ENCODE assay signal across 13 mouse cellular contexts in the genomic region with DNA sequence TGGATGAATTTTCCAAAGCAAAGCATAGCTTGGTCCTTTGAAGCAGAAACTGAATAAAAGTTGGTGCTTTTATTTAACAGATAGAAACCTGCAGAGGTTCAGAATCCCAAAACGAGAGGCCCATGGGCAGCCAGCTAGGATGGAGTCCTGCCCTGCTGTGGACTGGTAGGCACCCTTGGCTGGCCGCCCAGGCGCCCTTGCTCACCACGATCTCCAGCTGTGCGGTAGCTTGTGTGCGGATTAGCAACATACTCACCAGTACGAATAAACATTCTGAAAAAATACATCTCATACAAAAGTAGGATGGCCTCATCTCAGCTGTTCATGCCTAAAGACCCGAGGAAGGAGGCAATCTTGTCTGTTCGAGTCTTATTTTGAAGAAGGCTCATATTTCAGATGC. TPM values are rescaled to one million over a fixed set of nuclear protein-coding genes. Genes with fewer than 3 reads are reported as not detected.
DNase-seq lines count a peak whose midpoint lies in the region; ATAC-seq and TF ChIP-seq lines count a peak whose summit lies in the region.
"Had no signal": no experiment of that assay in that cellular context is flagged by ENCODE, and none has a peak within 500 bp of the region (broad histone marks: within the 10 kb centered on the region; RNA-seq: fewer than 3 reads in every experiment).

No protein-coding gene starts in this region.

- no peak for TF ChIP-seq POLR2A in CH12.LX (IDR thresholded peaks at IDR 0.05; ENCODE audit: low read depth, low read length)

- no peak overlapping the region for H3K27ac ChIP-seq in CH12.LX (ENCODE audit: insufficient read depth, low read depth)
- peak overlapping the region; percentile 84 for H3K27ac ChIP-seq in forebrain, embryonic 15.5 days (replicated peaks)
- peak overlapping the region; percentile 58 for H3K27ac ChIP-seq in limb, embryonic 13.5 days
- H3K27ac ChIP-seq: embryonic facial prominence, embryonic 15.5 days; gastrocnemius, adult 2 months had no signal

- H3K36me3 ChIP-seq in CH12.LX (replicated peaks in 1 of 2; ENCODE audit: control insufficient read depth in 1 of 2, insufficient read depth in 1 of 2, low read length in 1 of 2), result no peaks in the 10 kb centered on the region
- no peaks in the 10 kb centered on the region for H3K36me3 ChIP-seq in forebrain, embryonic 15.5 days
- no peaks in the 10 kb centered on the region for H3K36me3 ChIP-seq in limb, embryonic 13.5 days
- H3K36me3 ChIP-seq: embryonic facial prominence, embryonic 15.5 days had no signal

- no peaks in the 10 kb centered on the region for H3K79me2 ChIP-seq in CH12.LX (replicated peaks; ENCODE audit: control insufficient read depth, extremely low read depth, insufficient read depth, poor library complexity, severe bottlenecking)

- no peak for TF ChIP-seq RAD21 in CH12.LX (IDR thresholded peaks at IDR 0.05; ENCODE audit: low read depth, low read length)

- dilution Hi-C loops in CH12.LX (cut with MboI; ENCODE audit: extremely low pct_ligation_motif_present, extremely low pct_unique_long_range_greater_than_20kb, low sequenced_read_pairs), result no loop called here

- no peak for TF ChIP-seq EP300 in CH12.LX (IDR thresholded peaks at IDR 0.05; ENCODE audit: low read length)

- no peak overlapping the region for H3K4me3 ChIP-seq in CH12.LX (replicated peaks in 1 of 3; ENCODE audit: low read depth in 2 of 3, low read length in 2 of 3, poor library complexity in 1 of 3)
- H3K4me3 ChIP-seq in forebrain, embryonic 15.5 days, result no peak overlapping the region
- H3K4me3 ChIP-seq in limb, embryonic 13.5 days, result no peak overlapping the region
- H3K4me3 ChIP-seq: embryonic facial prominence, embryonic 15.5 days; gastrocnemius, adult 2 months had no signal

- H3K27me3 ChIP-seq in CH12.LX (replicated peaks), result no peaks in the 10 kb centered on the region
- no peaks in the 10 kb centered on the region for H3K27me3 ChIP-seq in forebrain, embryonic 15.5 days
- no peaks in the 10 kb centered on the region for H3K27me3 ChIP-seq in limb, embryonic 13.5 days
- H3K27me3 ChIP-seq: embryonic facial prominence, embryonic 15.5 days had no signal

- no peak for TF ChIP-seq CTCF in CH12.LX (conservative IDR thresholded peaks at IDR 0.05 in 1 of 2, IDR thresholded peaks at IDR 0.05 in 1 of 2; ENCODE audit: low read depth in 2 of 2, low read length in 2 of 2)

- no peak for ATAC-seq in forebrain, embryonic 15.5 days (replicated peaks)
- no peak for ATAC-seq in limb, embryonic 13.5 days (ENCODE audit: low FRiP score, low read depth)
- no peak for ATAC-seq in CD4-positive, CD25-positive, alpha-beta regulatory T cell, adult 4 months

- in situ Hi-C loops in CH12.LX (cut with MboI; ENCODE audit: low pct_ligation_motif_present, low pct_unique_long_range_greater_than_20kb, low sequenced_read_pairs), result loop anchor here (10.0 kb wide), 1 partner anchor 117 kb away; no protein-coding TSS in a partner anchor

- peaks cover 12 to 53% of the 10 kb centered on the region in 2 experiments for H3K4me1 ChIP-seq in CH12.LX (ENCODE audit: control insufficient read depth in 1 of 2, insufficient read depth in 2 of 2)
- H3K4me1 ChIP-seq in forebrain, embryonic 15.5 days, result peaks cover 44% of the 10 kb centered on the region
- peaks cover 65% of the 10 kb centered on the region for H3K4me1 ChIP-seq in limb, embryonic 13.5 days

- H3K9me3 ChIP-seq in CH12.LX (replicated peaks; ENCODE audit: low read length), result peaks cover under 1% of the 10 kb centered on the region
- H3K9me3 ChIP-seq in forebrain, embryonic 15.5 days, result no peaks in the 10 kb centered on the region
- no peaks in the 10 kb centered on the region for H3K9me3 ChIP-seq in limb, embryonic 13.5 days
- H3K9me3 ChIP-seq: embryonic facial prominence, embryonic 15.5 days had no signal

- peak overlapping the region; percentile 51 for H3K4me2 ChIP-seq in CH12.LX (ENCODE audit: insufficient read depth, low read depth, poor library complexity, severe bottlenecking)
- no peak overlapping the region for H3K4me2 ChIP-seq in forebrain, embryonic 15.5 days (replicated peaks)
- no peak overlapping the region for H3K4me2 ChIP-seq in limb, embryonic 13.5 days (replicated peaks)
- H3K4me2 ChIP-seq: embryonic facial prominence, embryonic 15.5 days had no signal

- WGBS in forebrain, embryonic 15.5 days, result 69% methylated on average over 9 of the region's 9 CpGs
- WGBS in limb, embryonic 13.5 days, result 51% methylated on average over 9 of the region's 9 CpGs

- H3K9ac ChIP-seq in CH12.LX (ENCODE audit: insufficient read depth, low read depth), result no peak overlapping the region
- H3K9ac ChIP-seq in forebrain, embryonic 15.5 days (replicated peaks), result no peak overlapping the region
- H3K9ac ChIP-seq in limb, embryonic 13.5 days, result no peak overlapping the region
- H3K9ac ChIP-seq: embryonic facial prominence, embryonic 15.5 days had no signal

- DNase-seq in heart, adult 11 months, result peak; percentile 55
- no peak for DNase-seq in heart, adult 9 months (ENCODE audit: low spot score in 2 of 2)
- no peak for DNase-seq in CH12.LX (ENCODE audit: extremely low read depth)
- no peak for DNase-seq in left cerebral cortex, adult 18-20 months (ENCODE audit: low spot score in 2 of 2)
- no peak for DNase-seq in ovary, postnatal 36 days (ENCODE audit: low spot score)
- DNase-seq: cerebellum, adult 9-11 months; gastrocnemius, adult 2 months; retina, postnatal 1 day; thymus, adult 2 months had no signal

TF ChIP-seq in CH12.LX, 34 proteins besides CTCF, POLR2A, EP300 and RAD21:
- TF ChIP-seq ZMIZ1 (IDR thresholded peaks at IDR 0.05; ENCODE audit: low read depth, low read length) (no peak), SIN3A (IDR thresholded peaks at IDR 0.05; ENCODE audit: low read length) (no peak), ZKSCAN1 (IDR thresholded peaks at IDR 0.05; ENCODE audit: borderline replicate concordance, low read depth, low read length) (no peak), PAX5 (IDR thresholded peaks at IDR 0.05; ENCODE audit: low read length) (no peak), ZNF384 (IDR thresholded peaks at IDR 0.05; ENCODE audit: low read depth, low read length) (no peak), GABPA (IDR thresholded peaks at IDR 0.05; ENCODE audit: insufficient replicate concordance, low read depth, low read length) (no peak), ELF1 (IDR thresholded peaks at IDR 0.05; ENCODE audit: low read depth, low read length) (no peak), E2F4 (IDR thresholded peaks at IDR 0.05; ENCODE audit: insufficient replicate concordance, low read depth, low read length) (no peak), CHD2 (IDR thresholded peaks at IDR 0.05; ENCODE audit: low read length) (no peak), USF1 (IDR thresholded peaks at IDR 0.05; ENCODE audit: low read depth, low read length) (no peak), TCF12 (IDR thresholded peaks at IDR 0.05; ENCODE audit: low read depth, low read length) (no peak), MAZ (IDR thresholded peaks at IDR 0.05; ENCODE audit: low read depth, low read length) (no peak), MYC (IDR thresholded peaks at IDR 0.05; ENCODE audit: low read depth, low read length) (no peak), MAFK (IDR thresholded peaks at IDR 0.05; ENCODE audit: insufficient replicate concordance, low read length) (no peak), TBP (conservative IDR thresholded peaks at IDR 0.05; ENCODE audit: low read depth, low read length) (no peak)
TF ChIP-seq in CH12.LX: peak in this region for 0.

RNA-seq across cellular contexts. Expression of gene Ttc30a1, which starts 6.0 kb away (rescaled TPM):
- total RNA-seq in CH12.LX (2012; rRNA removed) (not detected in 2 replicates), CH12.LX (2014; rRNA removed) (not detected in 2 replicates)
- not detected in 2 replicates for polyA plus RNA-seq in CH12.LX (2012; ENCODE audit: insufficient read length, low read depth)
- polyA plus RNA-seq in forebrain, embryonic 15.5 days (2015; fragmentation: Nextera tagmentation; extraction: Ambion mirVana), result 7.7 and 8.4 TPM in 2 replicates
- 8.4 and 9.3 TPM in 2 replicates for polyA plus RNA-seq in limb, embryonic 13.5 days (2015; fragmentation: Nextera tagmentation; extraction: Ambion mirVana)
- total RNA-seq in left cerebral cortex, adult 18-20 months (2021), result 1 to 10 TPM; 2.4 to 2.5 TPM
- polyA plus RNA-seq in CD4-positive, CD25-positive, alpha-beta regulatory T cell, adult 4 months (2017; shearing (Covaris generic)), result 1 to 10 TPM in 1 of 2 experiments, under 1 TPM in 1; 0.90 to 1.7 TPM

RNA-seq across cellular contexts. Expression of gene Ttc30a2, which starts 9.8 kb away (rescaled TPM):
- total RNA-seq in CH12.LX (2012; rRNA removed) (not detected in 2 replicates), CH12.LX (2014; rRNA removed) (not detected in 2 replicates)
- not detected in 2 replicates for polyA plus RNA-seq in CH12.LX (2012; ENCODE audit: insufficient read length, low read depth)
- polyA plus RNA-seq in forebrain, embryonic 15.5 days (2015; fragmentation: Nextera tagmentation; extraction: Ambion mirVana), result 0.47 and 0.79 TPM in 2 replicates
- polyA plus RNA-seq in limb, embryonic 13.5 days (2015; fragmentation: Nextera tagmentation; extraction: Ambion mirVana), result 0.37 and 0.42 TPM in 2 replicates
- under 1 TPM; 0.37 to 0.49 TPM for total RNA-seq in left cerebral cortex, adult 18-20 months (2021)
- polyA plus RNA-seq in CD4-positive, CD25-positive, alpha-beta regulatory T cell, adult 4 months (2017; shearing (Covaris generic)), result not detected

RNA-seq across cellular contexts. Expression of gene Ttc30b, which starts 49.4 kb away (rescaled TPM):
- 0.59 and 0.80 TPM in 2 replicates for total RNA-seq in CH12.LX (2012; rRNA removed)
- 2.6 and 3.1 TPM in 2 replicates for total RNA-seq in CH12.LX (2014; rRNA removed)
- polyA plus RNA-seq in CH12.LX (2012; ENCODE audit: insufficient read length, low read depth), result 1.2 and 1.5 TPM in 2 replicates
- 15.3 and 19.3 TPM in 2 replicates for polyA plus RNA-seq in forebrain, embryonic 15.5 days (2015; fragmentation: Nextera tagmentation; extraction: Ambion mirVana)
- 10.3 TPM in 2 replicates for polyA plus RNA-seq in limb, embryonic 13.5 days (2015; fragmentation: Nextera tagmentation; extraction: Ambion mirVana)
- total RNA-seq in left cerebral cortex, adult 18-20 months (2021), result 10 to 100 TPM; 11.1 to 12.4 TPM
- 1 to 10 TPM; 2.2 to 2.5 TPM for polyA plus RNA-seq in CD4-positive, CD25-positive, alpha-beta regulatory T cell, adult 4 months (2017; shearing (Covaris generic))
